In the genomic region with DNA sequence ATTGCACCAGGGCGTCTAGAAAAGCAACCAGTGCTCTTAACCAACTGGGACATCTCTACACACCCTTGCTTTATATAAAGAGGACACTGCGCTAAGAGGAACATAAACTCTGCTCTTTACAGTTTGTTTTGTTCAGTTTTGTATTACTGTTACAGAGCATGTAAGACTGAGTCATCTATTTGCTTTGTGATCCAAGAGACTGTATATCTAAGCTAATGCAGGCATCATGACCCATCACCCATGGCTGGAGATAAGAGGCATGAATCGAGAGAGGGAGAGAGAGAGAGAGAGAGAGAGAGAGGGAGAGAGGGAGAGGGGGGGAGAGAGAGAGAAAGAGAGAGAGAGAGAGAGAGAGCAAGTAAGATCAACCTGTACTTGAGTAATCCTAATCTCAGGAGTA, we compare ENCODE assay signal across 26 mouse cellular contexts.
"Had no signal": no experiment of that assay in that cellular context is flagged by ENCODE, and none has a peak within 500 bp of the region (broad histone marks: within the 10 kb centered on the region; RNA-seq: fewer than 3 reads in every experiment).

No protein-coding gene starts in this region.

- H3K9ac ChIP-seq: embryonic facial prominence, embryonic 12.5 days; embryonic facial prominence, embryonic 13.5 days; embryonic facial prominence, embryonic 15.5 days; forebrain, embryonic 12.5 days; forebrain, embryonic 13.5 days; forebrain, embryonic 15.5 days; forebrain, postnatal 0 days had no signal

- H3K4me1 ChIP-seq: embryonic facial prominence, embryonic 10.5 days; embryonic facial prominence, embryonic 12.5 days; embryonic facial prominence, embryonic 15.5 days; forebrain, embryonic 12.5 days; forebrain, embryonic 13.5 days; forebrain, embryonic 15.5 days had no signal

- H3K9me3 ChIP-seq: embryonic facial prominence, embryonic 10.5 days; embryonic facial prominence, embryonic 12.5 days; embryonic facial prominence, embryonic 13.5 days; embryonic facial prominence, embryonic 15.5 days; forebrain, embryonic 10.5 days; forebrain, embryonic 12.5 days; forebrain, embryonic 13.5 days; forebrain, embryonic 15.5 days had no signal

- DNase-seq: cerebellum, adult 2 months; cerebellum, adult 8-10 months; cerebellum, adult 9-10 months; cerebellum, adult 9-11 months; cerebellum, postnatal 14 days; cerebellum, postnatal 25 days; cerebellum, postnatal 36 days; embryo, embryonic 11 days; forebrain, postnatal 0 days; gastrocnemius, adult 2 months; gastrocnemius, postnatal 10 days; gastrocnemius, postnatal 14 days; gastrocnemius, postnatal 25 days; gastrocnemius, postnatal 36 days; heart, adult 18-20 months; heart, adult 2 months had no signal

- H3K4me3 ChIP-seq: embryonic facial prominence, embryonic 10.5 days; embryonic facial prominence, embryonic 12.5 days; embryonic facial prominence, embryonic 13.5 days; embryonic facial prominence, embryonic 15.5 days; erythroblast, embryonic 14.5 days; forebrain, embryonic 10.5 days; forebrain, embryonic 12.5 days; forebrain, embryonic 13.5 days; forebrain, embryonic 15.5 days; gastrocnemius, adult 2 months; heart, adult 2 months had no signal

- H3K36me3 ChIP-seq: embryonic facial prominence, embryonic 10.5 days; embryonic facial prominence, embryonic 13.5 days; forebrain, embryonic 10.5 days; forebrain, embryonic 12.5 days; forebrain, embryonic 15.5 days had no signal

- H3K4me2 ChIP-seq: embryonic facial prominence, embryonic 12.5 days; embryonic facial prominence, embryonic 13.5 days; embryonic facial prominence, embryonic 15.5 days; forebrain, embryonic 12.5 days; forebrain, embryonic 13.5 days; forebrain, embryonic 15.5 days had no signal

- H3K27ac ChIP-seq: embryonic facial prominence, embryonic 10.5 days; embryonic facial prominence, embryonic 12.5 days; embryonic facial prominence, embryonic 13.5 days; embryonic facial prominence, embryonic 15.5 days; forebrain, embryonic 10.5 days; forebrain, embryonic 12.5 days; forebrain, embryonic 13.5 days; forebrain, embryonic 15.5 days; gastrocnemius, adult 2 months; heart, adult 2 months had no signal

- ATAC-seq: forebrain, embryonic 13.5 days; forebrain, embryonic 15.5 days; forebrain, embryonic 16.5 days; forebrain, postnatal 0 days had no signal

- H3K27me3 ChIP-seq: embryonic facial prominence, embryonic 12.5 days; embryonic facial prominence, embryonic 13.5 days; embryonic facial prominence, embryonic 15.5 days; forebrain, embryonic 12.5 days; forebrain, embryonic 13.5 days; forebrain, embryonic 15.5 days had no signal
